Mouse (Mus musculus): ENCODE measurements around the gene Chd5. TPM values are rescaled to one million over a fixed set of nuclear protein-coding genes. Genes with fewer than 3 reads are reported as not detected.

The Chd5 gene
- polyA plus RNA-seq, 1 experiment from 2014 or later, result not detected

- TF ChIP-seq EP300 (IDR thresholded peaks at IDR 0.05; ENCODE audit: low read depth) (no peak), CTCF (IDR thresholded peaks at IDR 0.05; ENCODE audit: low read depth) (no peak)
- 79% methylated on average over 3 of the region's 3 CpGs for WGBS (ENCODE audit: insufficient replicate concordance)
- Histone ChIP-seq H3K36me3 (replicated peaks; ENCODE audit: insufficient read depth, low read length) (no peaks in the 10 kb centered on the region), H3K27ac (ENCODE audit: low read depth) (no peak overlapping the region), H3K9me3 (ENCODE audit: low read length) (no peaks in the 10 kb centered on the region), H3K4me2 (ENCODE audit: low read depth, low read length) (no peak overlapping the region), H3K9ac (replicated peaks) (no peak overlapping the region), H3K4me3 (ENCODE audit: low read depth, low read length) (no peak overlapping the region), H3K27me3 (ENCODE audit: insufficient read depth, low read length) (no peaks in the 10 kb centered on the region), H3K4me1 (ENCODE audit: insufficient read depth) (no peaks in the 10 kb centered on the region)
- ATAC-seq (no peak), DNase-seq (no peak)
Measured at GRCm38 (mm10) chr4:152412524-152413080, 74.2 kb downstream of the Chd5 start.

- no peak for TF ChIP-seq CTCF (IDR thresholded peaks at IDR 0.05; ENCODE audit: low read depth)
- TF ChIP-seq EP300 (IDR thresholded peaks at IDR 0.05; ENCODE audit: low read depth), result no peak
- Histone ChIP-seq H3K27ac (ENCODE audit: low read depth) (no peak overlapping the region), H3K27me3 (ENCODE audit: insufficient read depth, low read length) (no peaks in the 10 kb centered on the region), H3K9me3 (ENCODE audit: low read length) (no peaks in the 10 kb centered on the region), H3K36me3 (replicated peaks; ENCODE audit: insufficient read depth, low read length) (no peaks in the 10 kb centered on the region), H3K4me2 (ENCODE audit: low read depth, low read length) (no peak overlapping the region), H3K9ac (replicated peaks) (no peak overlapping the region), H3K4me3 (ENCODE audit: low read depth, low read length) (no peak overlapping the region), H3K4me1 (ENCODE audit: insufficient read depth) (no peaks in the 10 kb centered on the region)
- DNase-seq (no peak), ATAC-seq (no peak)
- WGBS (ENCODE audit: insufficient replicate concordance), result 63% methylated on average over 28 of the region's 28 CpGs
Measured at GRCm38 (mm10) chr4:152418229-152419060, 80.0 kb downstream of the Chd5 start.

DNA sequence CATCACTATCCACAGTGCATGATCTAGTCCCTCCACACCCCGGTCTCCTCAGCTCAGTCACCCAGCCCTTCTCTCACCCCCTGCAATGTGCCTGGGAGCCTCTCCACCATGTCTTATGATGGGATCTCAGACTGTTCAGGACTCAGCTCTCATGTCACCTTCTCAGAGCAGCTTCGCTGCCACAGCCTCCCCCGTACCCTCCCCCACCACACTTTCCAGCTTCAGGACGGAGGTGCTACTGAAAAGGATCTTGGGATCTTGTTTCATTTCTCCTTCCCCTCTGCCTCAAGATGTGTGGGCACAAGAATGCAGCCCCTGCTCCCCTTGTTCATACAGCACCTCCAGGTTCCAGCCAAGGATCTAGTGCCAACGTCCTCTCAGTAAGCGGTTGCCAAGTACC lies 85.1 kb downstream of the Chd5 start:
- no peaks in the 10 kb centered on the region for H3K9me3 ChIP-seq (ENCODE audit: low read length)
- H3K27ac ChIP-seq (ENCODE audit: low read depth), result no peak overlapping the region
- ATAC-seq (no peak), DNase-seq (no peak)
- no peaks in the 10 kb centered on the region for H3K4me1 ChIP-seq (ENCODE audit: insufficient read depth)
- no peaks in the 10 kb centered on the region for H3K36me3 ChIP-seq (replicated peaks; ENCODE audit: insufficient read depth, low read length)
- H3K27me3 ChIP-seq (ENCODE audit: insufficient read depth, low read length), result no peaks in the 10 kb centered on the region
- no peak overlapping the region for H3K4me2 ChIP-seq (ENCODE audit: low read depth, low read length)
- no peak overlapping the region for H3K9ac ChIP-seq (replicated peaks)
- no peak overlapping the region for H3K4me3 ChIP-seq (ENCODE audit: low read depth, low read length)
- TF ChIP-seq CTCF (IDR thresholded peaks at IDR 0.05; ENCODE audit: low read depth) (no peak), EP300 (IDR thresholded peaks at IDR 0.05; ENCODE audit: low read depth) (no peak)
- WGBS (ENCODE audit: insufficient replicate concordance), result 85% methylated on average over 6 of the region's 6 CpGs

DNA sequence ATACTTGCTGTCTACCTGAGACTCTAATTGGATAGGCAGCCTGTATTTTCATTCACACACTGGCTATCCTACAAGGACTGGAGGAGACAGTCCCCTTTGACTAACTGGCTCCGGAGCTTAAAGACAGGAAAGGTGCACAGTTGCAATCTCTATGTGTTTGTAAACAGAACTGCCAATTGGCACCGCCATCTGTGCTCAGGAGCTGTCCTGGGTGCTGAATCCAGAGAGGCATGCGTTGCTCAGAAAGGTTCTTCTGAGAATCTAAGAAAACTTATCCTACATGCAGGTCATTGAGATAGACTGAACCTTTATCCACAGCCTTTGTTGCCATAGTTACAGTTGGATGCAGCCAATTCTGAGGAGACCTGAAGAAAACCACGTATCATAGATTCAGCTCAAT lies 85.9 kb downstream of the Chd5 start:
- no peak for TF ChIP-seq EP300 (IDR thresholded peaks at IDR 0.05; ENCODE audit: low read depth)
- no peak for TF ChIP-seq CTCF (IDR thresholded peaks at IDR 0.05; ENCODE audit: low read depth)
- no peak overlapping the region for H3K9ac ChIP-seq (replicated peaks)
- H3K27ac ChIP-seq (ENCODE audit: low read depth), result no peak overlapping the region
- ATAC-seq, result no peak
- peak; percentile 36 for DNase-seq
- H3K9me3 ChIP-seq (ENCODE audit: low read length), result no peaks in the 10 kb centered on the region
- 53% methylated on average over 4 of the region's 4 CpGs for WGBS (ENCODE audit: insufficient replicate concordance)
- H3K36me3 ChIP-seq (replicated peaks; ENCODE audit: insufficient read depth, low read length), result no peaks in the 10 kb centered on the region
- no peak overlapping the region for H3K4me3 ChIP-seq (ENCODE audit: low read depth, low read length)
- H3K27me3 ChIP-seq (ENCODE audit: insufficient read depth, low read length), result no peaks in the 10 kb centered on the region
- no peaks in the 10 kb centered on the region for H3K4me1 ChIP-seq (ENCODE audit: insufficient read depth)
- no peak overlapping the region for H3K4me2 ChIP-seq (ENCODE audit: low read depth, low read length)

DNA sequence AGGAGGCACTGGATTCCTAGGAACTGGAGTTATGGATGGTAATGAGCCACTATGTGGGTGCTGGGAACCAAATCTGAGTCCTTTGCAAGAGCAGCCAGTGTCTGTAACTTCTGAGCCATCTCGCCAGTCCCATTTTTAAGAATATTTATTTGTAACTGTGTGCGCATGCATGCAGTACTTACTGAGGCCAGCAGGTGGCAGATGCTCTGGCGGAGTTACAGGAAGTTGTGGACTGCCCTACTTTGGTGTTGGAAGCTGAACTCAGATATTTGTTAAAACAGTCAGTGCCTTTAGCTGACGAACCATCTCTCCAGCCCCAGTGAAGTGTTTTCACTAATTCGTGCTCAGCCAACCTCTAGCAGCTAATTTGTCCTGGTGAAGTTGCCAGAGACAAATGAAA lies 86.5 kb downstream of the Chd5 start:
- ATAC-seq (no peak), DNase-seq (peak; percentile 43)
- H3K27ac ChIP-seq (ENCODE audit: low read depth), result no peak overlapping the region
- H3K4me3 ChIP-seq (ENCODE audit: low read depth, low read length), result no peak overlapping the region
- 69% methylated on average over 5 of the region's 5 CpGs for WGBS (ENCODE audit: insufficient replicate concordance)
- no peaks in the 10 kb centered on the region for H3K27me3 ChIP-seq (ENCODE audit: insufficient read depth, low read length)
- no peaks in the 10 kb centered on the region for H3K4me1 ChIP-seq (ENCODE audit: insufficient read depth)
- TF ChIP-seq EP300 (IDR thresholded peaks at IDR 0.05; ENCODE audit: low read depth) (no peak), CTCF (IDR thresholded peaks at IDR 0.05; ENCODE audit: low read depth) (peak; percentile 69)
- no peak overlapping the region for H3K9ac ChIP-seq (replicated peaks)
- H3K4me2 ChIP-seq (ENCODE audit: low read depth, low read length), result no peak overlapping the region
- no peaks in the 10 kb centered on the region for H3K9me3 ChIP-seq (ENCODE audit: low read length)
- H3K36me3 ChIP-seq (replicated peaks; ENCODE audit: insufficient read depth, low read length), result no peaks in the 10 kb centered on the region

- Histone ChIP-seq H3K27me3 (ENCODE audit: insufficient read depth, low read length) (no peaks in the 10 kb centered on the region), H3K9me3 (ENCODE audit: low read length) (no peaks in the 10 kb centered on the region), H3K9ac (replicated peaks) (no peak overlapping the region), H3K4me2 (ENCODE audit: low read depth, low read length) (no peak overlapping the region), H3K4me1 (ENCODE audit: insufficient read depth) (no peaks in the 10 kb centered on the region), H3K27ac (ENCODE audit: low read depth) (no peak overlapping the region), H3K4me3 (ENCODE audit: low read depth, low read length) (no peak overlapping the region), H3K36me3 (replicated peaks; ENCODE audit: insufficient read depth, low read length) (no peaks in the 10 kb centered on the region)
- 65% methylated on average over 8 of the region's 8 CpGs for WGBS (ENCODE audit: insufficient replicate concordance)
- no peak for DNase-seq
- ATAC-seq, result no peak
- TF ChIP-seq EP300 (IDR thresholded peaks at IDR 0.05; ENCODE audit: low read depth), result no peak
- 0 out of 2 replicates have a peak, but pooled peaks have one; percentile 16 for TF ChIP-seq CTCF (IDR thresholded peaks at IDR 0.05; ENCODE audit: low read depth)
Measured at GRCm38 (mm10) chr4:152428259-152428658, 89.8 kb downstream of the Chd5 start.

Data from liver, postnatal 0 days (tissue).